Mouse (Mus musculus) left cerebral cortex, adult 9 months (tissue): ENCODE measurements around the gene Optc.

Experiments
- DNase-seq, 2 experiments: peaks; one replicate each; pipeline ENCODE4 v3.0.0; 2022; ENCODE audit warnings: low spot score in 2 of 2

The Optc gene

GRCm38 (mm10) chr1:133882283-133883217 lies 25.2 kb downstream of the Optc start:
- no peak for DNase-seq

GRCm38 (mm10) chr1:133881813-133882212 lies 26.0 kb downstream of the Optc start:
- DNase-seq: no peak

DNA sequence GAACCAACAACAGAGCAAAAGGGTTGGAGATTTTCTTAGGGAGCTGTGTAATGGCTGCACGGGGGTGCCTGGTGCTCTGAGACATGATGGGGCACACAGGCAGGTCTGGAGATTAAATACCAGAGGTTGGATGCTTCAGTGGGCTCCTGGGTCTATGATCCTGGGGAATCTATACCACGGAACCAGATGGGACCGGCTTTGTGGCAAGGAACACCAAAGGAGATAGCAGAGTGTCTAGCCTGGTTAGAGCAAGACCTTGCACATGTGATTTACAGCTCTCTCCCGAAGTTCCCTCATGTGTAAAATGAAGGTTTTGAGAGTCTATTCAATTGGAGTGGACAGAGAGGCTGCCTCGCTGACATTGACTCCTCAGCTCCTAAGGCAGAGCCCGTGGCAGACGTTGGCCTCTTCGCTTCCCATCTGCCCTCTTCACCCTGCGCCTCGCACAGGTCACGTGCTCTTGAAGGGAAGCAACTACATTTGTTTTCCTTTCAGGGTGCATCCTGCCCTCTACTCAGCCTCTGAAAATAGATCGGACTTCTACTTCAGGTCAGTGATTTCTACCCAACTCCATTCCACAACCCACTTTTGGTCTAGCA lies 28.9 kb downstream of the Optc start:
- no peak for DNase-seq

- no peak for DNase-seq
Observed at GRCm38 (mm10) chr1:133876936-133877335, 30.9 kb downstream of the Optc start.

GRCm38 (mm10) chr1:133873086-133873813 lies 34.5 kb downstream of the Optc start:
- DNase-seq: no peak

DNA sequence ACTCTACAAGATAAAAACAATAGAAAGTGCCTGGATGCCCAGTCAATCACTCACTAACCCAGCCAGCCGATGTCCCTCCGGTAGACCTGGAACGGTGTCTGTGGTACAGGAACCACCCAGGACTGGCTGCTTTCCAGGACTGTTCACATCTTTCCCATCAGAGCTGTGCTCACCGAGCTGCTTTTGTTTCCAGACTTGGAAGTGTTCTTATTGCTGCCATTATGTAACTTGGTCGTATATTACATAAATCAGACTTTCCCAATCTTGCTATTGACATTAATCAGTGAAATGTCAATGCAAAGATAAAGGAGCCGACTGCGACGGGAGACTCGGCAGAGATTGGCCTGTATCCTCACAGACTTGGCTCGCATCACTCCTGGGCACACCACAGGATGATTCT lies 36.6 kb downstream of the Optc start:
- no peak for DNase-seq

GRCm38 (mm10) chr1:133869221-133869620 lies 38.6 kb downstream of the Optc start:
- DNase-seq: no peak

GRCm38 (mm10) chr1:133863257-133863997 lies 44.4 kb downstream of the Optc start:
- DNase-seq: peak in 1 of 2 experiments; percentile 50

GRCm38 (mm10) chr1:133861028-133861427 lies 46.8 kb downstream of the Optc start:
- DNase-seq: no peak

GRCm38 (mm10) chr1:133859821-133860711 lies 47.7 kb downstream of the Optc start:
- DNase-seq: no peak

DNA sequence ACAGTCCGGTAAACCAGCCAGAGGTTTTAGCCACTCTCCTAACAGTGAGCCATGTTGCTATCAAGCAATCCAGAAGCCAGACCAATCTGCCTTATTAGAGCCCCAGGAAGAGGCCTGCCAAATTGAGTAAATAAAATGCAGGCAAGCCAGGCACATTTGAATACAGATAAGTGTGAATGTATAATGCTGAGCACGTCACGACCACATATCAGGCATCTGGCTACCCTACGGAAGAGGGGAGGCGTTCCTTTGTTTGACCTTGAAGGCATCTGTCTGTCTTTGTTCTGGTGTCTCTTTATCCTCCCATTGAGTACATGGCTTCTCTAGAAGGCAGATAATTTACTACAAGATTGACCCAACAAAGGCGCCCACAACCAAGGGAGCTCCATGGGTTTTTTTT lies 48.5 kb downstream of the Optc start:
- DNase-seq: no peak

DNA sequence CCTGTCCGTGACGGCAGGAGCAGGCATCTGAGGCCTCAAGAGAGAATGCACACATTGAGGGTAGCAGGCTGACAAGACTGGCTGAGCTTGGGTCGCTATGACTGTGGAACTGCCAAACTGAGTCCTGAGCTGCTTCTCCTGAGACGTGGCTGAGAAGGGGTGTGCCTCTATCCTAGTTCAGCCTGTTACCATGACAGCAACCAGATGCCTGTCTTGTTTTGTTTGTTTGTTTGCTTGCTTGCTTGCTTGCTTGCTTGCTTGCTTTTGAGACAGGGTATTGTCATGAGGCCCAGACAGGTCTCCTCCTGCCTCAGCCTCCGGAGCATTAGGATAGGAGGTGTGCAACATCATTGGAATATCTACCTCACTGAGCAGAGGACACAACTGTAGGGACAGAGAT lies 50.0 kb downstream of the Optc start:
- DNase-seq: no peak

DNA sequence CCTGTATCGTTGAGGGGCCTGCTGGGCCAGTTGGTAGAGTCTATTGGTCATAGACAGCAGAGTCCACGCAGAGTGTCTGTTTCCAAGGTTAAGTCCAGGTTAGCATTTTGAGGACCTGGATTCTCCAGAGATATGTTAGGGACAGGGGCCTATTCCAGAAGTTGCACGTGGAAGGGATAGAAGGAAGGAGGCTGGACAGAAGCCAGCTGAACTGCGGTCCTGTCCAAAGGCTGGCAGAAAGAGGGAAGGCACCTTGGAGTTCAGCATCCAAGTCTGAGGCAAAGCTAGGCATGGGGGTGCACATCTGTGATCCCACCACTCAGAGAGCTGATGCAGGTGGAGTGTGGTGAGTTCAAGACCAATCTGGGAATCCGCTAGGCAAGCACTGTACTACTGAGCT lies 50.6 kb downstream of the Optc start:
- no peak for DNase-seq

- no peak for DNase-seq
Observed at GRCm38 (mm10) chr1:133856655-133857054, 51.1 kb downstream of the Optc start.

- DNase-seq: no peak
Observed at GRCm38 (mm10) chr1:133856133-133856541, 51.7 kb downstream of the Optc start.

- peak in 1 of 2 experiments; percentile 69 for DNase-seq
Observed at GRCm38 (mm10) chr1:133855274-133856017, 52.4 kb downstream of the Optc start.

DNA sequence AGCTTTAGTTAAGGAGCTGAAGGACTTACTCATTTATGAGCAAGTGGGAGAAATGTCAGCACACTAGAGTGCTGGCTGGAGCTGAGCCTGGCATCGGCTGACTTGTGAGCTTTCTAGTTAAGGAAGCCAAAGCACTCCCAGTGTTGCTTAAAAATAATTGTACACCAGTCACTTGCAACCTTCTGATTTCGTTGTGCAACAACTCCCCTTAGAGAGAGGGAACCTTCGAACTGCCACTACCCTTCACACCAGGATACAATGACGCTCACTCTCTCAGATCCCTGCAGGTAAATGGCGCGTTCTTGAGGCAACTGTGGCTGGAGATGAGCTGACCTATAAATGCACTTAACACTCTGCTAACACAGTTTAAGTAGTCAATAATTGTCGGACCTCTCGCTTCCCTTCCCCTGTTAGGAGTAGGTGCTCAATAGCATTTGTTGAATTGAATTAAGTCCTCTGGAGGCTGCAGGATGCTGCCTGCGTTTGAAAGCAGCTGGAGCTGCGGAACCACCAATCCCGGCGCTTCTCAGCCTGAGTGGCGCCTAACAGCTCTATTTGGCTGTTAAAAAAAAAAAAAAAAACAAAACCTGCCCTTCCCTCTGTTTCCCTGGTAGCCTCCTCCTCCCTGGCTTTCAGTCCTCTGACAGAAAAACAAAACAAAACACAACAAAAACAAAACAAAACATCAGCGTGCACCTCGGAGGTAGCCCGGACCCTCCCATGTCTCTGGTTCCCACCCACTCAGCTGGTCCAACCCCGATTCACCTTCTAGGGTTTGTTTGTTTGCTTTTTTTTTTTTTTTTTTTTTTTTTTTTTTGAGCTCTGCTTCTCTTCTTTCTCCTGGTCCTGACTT lies 53.2 kb downstream of the Optc start:
- DNase-seq: peak in 1 of 2 experiments; percentile 49
